Mouse (Mus musculus) forebrain, embryonic 10.5 days (tissue): ENCODE measurements at regions not wholly inside any gene's neighbourhood (a gene's known extent, or its start where the extent isn't known, plus 50 kb on each side); places are given as distances from the start of the nearest gene placed in this dataset. TPM values are rescaled to one million over a fixed set of nuclear protein-coding genes. Genes with fewer than 3 reads are reported as not detected.

Experiments used
- DNase-seq: peaks from one replicate; pipeline ENCODE4 v3.0.0-alpha.2; 2017; ENCODE audit warnings: low spot score; ENCODE audit errors: extremely low spot score
- H3K27ac ChIP-seq: fragments of 300-500 bp; sonication (generic); 2 replicates; pipeline ENCODE4 v1.5.1; 2016; ENCODE audit warnings: mild to moderate bottlenecking
- H3K27me3 ChIP-seq: fragments of 300-500 bp; sonication (generic); 2 replicates; pipeline ENCODE4 v1.6.1; 2016; ENCODE audit warnings: mild to moderate bottlenecking; ENCODE audit not compliant: poor library complexity, severe bottlenecking
- H3K36me3 ChIP-seq: fragments of 300-500 bp; sonication (generic); replicated peaks from 2 replicates; pipeline ENCODE4 v1.6.1; 2016; ENCODE audit warnings: mild to moderate bottlenecking, moderate library complexity
- H3K4me1 ChIP-seq: fragments of 300-500 bp; sonication (generic); 2 replicates; pipeline ENCODE4 v1.6.1; 2016
- H3K4me3 ChIP-seq: fragments of 300-500 bp; sonication (generic); 2 replicates; pipeline ENCODE4 v1.5.1; 2016; ENCODE audit warnings: mild to moderate bottlenecking, moderate library complexity
- H3K9me3 ChIP-seq: fragments of 300-500 bp; sonication (generic); 2 replicates; pipeline ENCODE4 v1.6.1; 2016; ENCODE audit warnings: mild to moderate bottlenecking, moderate library complexity
- WGBS: fragments of 180-500 bp; shearing (Covaris S2); methylation state at CpG from one replicate; pipeline ENCODE4 v1.1.7; 2016; 5-methylcytosine and 5-hydroxymethylcytosine counted together
- microRNA-seq: library from miRNA; unstranded; fragments of <30 nt; microRNA quantifications from one replicate; pipeline ENCODE4, GENCODE M21; 2017

GRCm38 (mm10) chr4:152614356-152615100 is 136.9 kb upstream of the Kcnab2 start:
- DNase-seq = no peak
- Histone ChIP-seq H3K36me3 (no peaks in the 10 kb centered on the region), H3K4me1 (no peaks in the 10 kb centered on the region), H3K9me3 (0 out of 2 replicates have a peak, but pooled peaks cover 7% of the 10 kb centered on the region), H3K27me3 (no peaks in the 10 kb centered on the region), H3K27ac (no peak overlapping the region), H3K4me3 (no peak overlapping the region)
- WGBS = 90% methylated on average over 13 of the region's 13 CpGs

Small RNAs in the stretch of these regions (microRNA-seq; reads per million reads assigned to microRNA genes)
- not detected for gene Gm25779
